Mouse (Mus musculus): ENCODE measurements around the gene Tusc2. TPM values are rescaled to one million over a fixed set of nuclear protein-coding genes. Genes with fewer than 3 reads are reported as not detected.

The Tusc2 gene
- polyA plus RNA-seq, 1 experiment from 2014 or later, result 49.6 TPM

GRCm38 (mm10) chr9:107543299-107543698, 19.8 kb upstream of the Tusc2 start:
- H3K36me3 ChIP-seq (ENCODE audit: control insufficient read depth, insufficient read depth, low read length), result peaks cover 17% of the 10 kb centered on the region
- no peaks in the 10 kb centered on the region for H3K27me3 ChIP-seq (replicated peaks; ENCODE audit: control insufficient read depth, insufficient read depth, low read length)
- no peak for ATAC-seq
- H3K4me3 ChIP-seq (ENCODE audit: low read length), result no peak overlapping the region
- H3K27ac ChIP-seq (ENCODE audit: low read length), result no peak overlapping the region
- no peak overlapping the region for H3K9ac ChIP-seq (ENCODE audit: low read depth, low read length)
- peaks cover 28% of the 10 kb centered on the region for H3K4me1 ChIP-seq (ENCODE audit: control insufficient read depth, insufficient read depth, low read length)
- H3K9me3 ChIP-seq (ENCODE audit: control insufficient read depth, low read length), result no peaks in the 10 kb centered on the region
- 89% methylated on average over 11 of the region's 11 CpGs for WGBS
- H3K4me2 ChIP-seq (ENCODE audit: low read depth, low read length), result 0 out of 2 replicates have a peak overlapping the region, but pooled peaks have one; percentile 70

GRCm38 (mm10) chr9:107544196-107544700, 18.8 kb upstream of the Tusc2 start:
- 95% methylated on average over 17 of the region's 17 CpGs for WGBS
- no peak overlapping the region for H3K9ac ChIP-seq (ENCODE audit: low read depth, low read length)
- peaks cover 28% of the 10 kb centered on the region for H3K4me1 ChIP-seq (ENCODE audit: control insufficient read depth, insufficient read depth, low read length)
- no peaks in the 10 kb centered on the region for H3K27me3 ChIP-seq (replicated peaks; ENCODE audit: control insufficient read depth, insufficient read depth, low read length)
- no peaks in the 10 kb centered on the region for H3K9me3 ChIP-seq (ENCODE audit: control insufficient read depth, low read length)
- no peak overlapping the region for H3K4me3 ChIP-seq (ENCODE audit: low read length)
- no peak overlapping the region for H3K4me2 ChIP-seq (ENCODE audit: low read depth, low read length)
- ATAC-seq, result no peak
- peaks cover 9% of the 10 kb centered on the region for H3K36me3 ChIP-seq (ENCODE audit: control insufficient read depth, insufficient read depth, low read length)
- no peak overlapping the region for H3K27ac ChIP-seq (ENCODE audit: low read length)

GRCm38 (mm10) chr9:107544729-107545128, 18.3 kb upstream of the Tusc2 start:
- no peaks in the 10 kb centered on the region for H3K27me3 ChIP-seq (replicated peaks; ENCODE audit: control insufficient read depth, insufficient read depth, low read length)
- H3K36me3 ChIP-seq (ENCODE audit: control insufficient read depth, insufficient read depth, low read length), result peaks cover 7% of the 10 kb centered on the region
- H3K9ac ChIP-seq (ENCODE audit: low read depth, low read length), result no peak overlapping the region
- no peaks in the 10 kb centered on the region for H3K9me3 ChIP-seq (ENCODE audit: control insufficient read depth, low read length)
- no peak for ATAC-seq
- no peak overlapping the region for H3K4me3 ChIP-seq (ENCODE audit: low read length)
- peaks cover 28% of the 10 kb centered on the region for H3K4me1 ChIP-seq (ENCODE audit: control insufficient read depth, insufficient read depth, low read length)
- no peak overlapping the region for H3K27ac ChIP-seq (ENCODE audit: low read length)
- 93% methylated on average over 12 of the region's 12 CpGs for WGBS
- no peak overlapping the region for H3K4me2 ChIP-seq (ENCODE audit: low read depth, low read length)

- no peaks in the 10 kb centered on the region for H3K27me3 ChIP-seq (replicated peaks; ENCODE audit: control insufficient read depth, insufficient read depth, low read length)
- H3K9ac ChIP-seq (ENCODE audit: low read depth, low read length), result no peak overlapping the region
- H3K4me3 ChIP-seq (ENCODE audit: low read length), result no peak overlapping the region
- 88% methylated on average over 10 of the region's 10 CpGs for WGBS
- peaks cover 3% of the 10 kb centered on the region; the same call in 1 of the 2 replicates for H3K36me3 ChIP-seq (ENCODE audit: control insufficient read depth, insufficient read depth, low read length)
- H3K9me3 ChIP-seq (ENCODE audit: control insufficient read depth, low read length), result no peaks in the 10 kb centered on the region
- no peak for ATAC-seq
- H3K4me2 ChIP-seq (ENCODE audit: low read depth, low read length), result no peak overlapping the region
- peaks cover 28% of the 10 kb centered on the region for H3K4me1 ChIP-seq (ENCODE audit: control insufficient read depth, insufficient read depth, low read length)
- no peak overlapping the region for H3K27ac ChIP-seq (ENCODE audit: low read length)
Observed at GRCm38 (mm10) chr9:107545199-107545598, 17.9 kb upstream of the Tusc2 start.

- Histone ChIP-seq H3K27ac (ENCODE audit: low read length) (no peak overlapping the region), H3K9me3 (ENCODE audit: control insufficient read depth, low read length) (no peaks in the 10 kb centered on the region), H3K4me2 (ENCODE audit: low read depth, low read length) (no peak overlapping the region), H3K4me3 (ENCODE audit: low read length) (no peak overlapping the region), H3K36me3 (ENCODE audit: control insufficient read depth, insufficient read depth, low read length) (peaks cover 3% of the 10 kb centered on the region; the same call in 1 of the 2 replicates), H3K9ac (ENCODE audit: low read depth, low read length) (no peak overlapping the region), H3K4me1 (ENCODE audit: control insufficient read depth, insufficient read depth, low read length) (peaks cover 30% of the 10 kb centered on the region), H3K27me3 (replicated peaks; ENCODE audit: control insufficient read depth, insufficient read depth, low read length) (no peaks in the 10 kb centered on the region)
- WGBS, result 7% methylated on average over 3 of the region's 3 CpGs
- ATAC-seq, result no peak
Observed at GRCm38 (mm10) chr9:107545602-107546001, 17.5 kb upstream of the Tusc2 start.

- 2% methylated on average over 20 of the region's 20 CpGs for WGBS
- H3K4me3 ChIP-seq (ENCODE audit: low read length), result peak within 1 kb of the TSS; percentile 6
- H3K9me3 ChIP-seq (ENCODE audit: control insufficient read depth, low read length), result no peaks in the 10 kb centered on the region
- H3K4me1 ChIP-seq (ENCODE audit: control insufficient read depth, insufficient read depth, low read length), result peaks cover 34% of the 10 kb centered on the region
- H3K27me3 ChIP-seq (replicated peaks; ENCODE audit: control insufficient read depth, insufficient read depth, low read length), result no peaks in the 10 kb centered on the region
- H3K9ac ChIP-seq (ENCODE audit: low read depth, low read length), result no peak within 1 kb of the TSS; the same call in 1 of the 2 replicates
- peak; percentile 53 for ATAC-seq
- H3K27ac ChIP-seq (ENCODE audit: low read length), result no peak within 1 kb of the TSS
- H3K36me3 ChIP-seq (ENCODE audit: control insufficient read depth, insufficient read depth, low read length), result peaks cover 3% of the 10 kb centered on the region; the same call in 1 of the 2 replicates
- H3K4me2 ChIP-seq (ENCODE audit: low read depth, low read length), result peak within 1 kb of the TSS; percentile 50
Observed at GRCm38 (mm10) chr9:107547026-107547425, 16.0 kb upstream of the Tusc2 start, which contains the start of gene Zmynd10. TSS of gene Zmynd10 (plus strand) at chr9:107547298.

GRCm38 (mm10) chr9:107547957-107548356, 15.1 kb upstream of the Tusc2 start:
- Histone ChIP-seq H3K36me3 (ENCODE audit: control insufficient read depth, insufficient read depth, low read length) (peaks cover 3% of the 10 kb centered on the region; the same call in 1 of the 2 replicates), H3K4me2 (ENCODE audit: low read depth, low read length) (no peak overlapping the region), H3K9me3 (ENCODE audit: control insufficient read depth, low read length) (no peaks in the 10 kb centered on the region), H3K27ac (ENCODE audit: low read length) (no peak overlapping the region), H3K27me3 (replicated peaks; ENCODE audit: control insufficient read depth, insufficient read depth, low read length) (no peaks in the 10 kb centered on the region), H3K4me3 (ENCODE audit: low read length) (no peak overlapping the region), H3K9ac (ENCODE audit: low read depth, low read length) (no peak overlapping the region), H3K4me1 (ENCODE audit: control insufficient read depth, insufficient read depth, low read length) (peaks cover 32% of the 10 kb centered on the region)
- no peak for ATAC-seq
- 82% methylated on average over 5 of the region's 5 CpGs for WGBS

- Histone ChIP-seq H3K4me2 (ENCODE audit: low read depth, low read length) (no peak overlapping the region), H3K27me3 (replicated peaks; ENCODE audit: control insufficient read depth, insufficient read depth, low read length) (no peaks in the 10 kb centered on the region), H3K4me1 (ENCODE audit: control insufficient read depth, insufficient read depth, low read length) (peaks cover 38% of the 10 kb centered on the region), H3K9ac (ENCODE audit: low read depth, low read length) (no peak overlapping the region), H3K4me3 (ENCODE audit: low read length) (no peak overlapping the region), H3K9me3 (ENCODE audit: control insufficient read depth, low read length) (no peaks in the 10 kb centered on the region), H3K27ac (ENCODE audit: low read length) (no peak overlapping the region), H3K36me3 (ENCODE audit: control insufficient read depth, insufficient read depth, low read length) (peaks cover 3% of the 10 kb centered on the region; the same call in 1 of the 2 replicates)
- ATAC-seq, result no peak
- WGBS, result 91% methylated on average over 10 of the region's 10 CpGs
Observed at GRCm38 (mm10) chr9:107548820-107549219, 14.2 kb upstream of the Tusc2 start.

- H3K4me1 ChIP-seq (ENCODE audit: control insufficient read depth, insufficient read depth, low read length), result peaks cover 41% of the 10 kb centered on the region
- no peaks in the 10 kb centered on the region for H3K9me3 ChIP-seq (ENCODE audit: control insufficient read depth, low read length)
- peaks cover 3% of the 10 kb centered on the region; the same call in 1 of the 2 replicates for H3K36me3 ChIP-seq (ENCODE audit: control insufficient read depth, insufficient read depth, low read length)
- 81% methylated on average over 20 of the region's 20 CpGs for WGBS
- no peak for ATAC-seq
- H3K27ac ChIP-seq (ENCODE audit: low read length), result no peak overlapping the region
- no peaks in the 10 kb centered on the region for H3K27me3 ChIP-seq (replicated peaks; ENCODE audit: control insufficient read depth, insufficient read depth, low read length)
- H3K4me2 ChIP-seq (ENCODE audit: low read depth, low read length), result no peak overlapping the region
- H3K4me3 ChIP-seq (ENCODE audit: low read length), result no peak overlapping the region
- no peak overlapping the region for H3K9ac ChIP-seq (ENCODE audit: low read depth, low read length)
Observed at GRCm38 (mm10) chr9:107549297-107550074, 13.6 kb upstream of the Tusc2 start.

Measured in intestine, embryonic 16.5 days (tissue).